Mouse (Mus musculus): ENCODE results near the gene Trem1. TPM values are rescaled to one million over a fixed set of nuclear protein-coding genes. Genes with fewer than 3 reads are reported as not detected.

The Trem1 gene
- polyA plus RNA-seq, 1 experiment from 2014 or later = 0.23 TPM

- H3K4me3 ChIP-seq (ENCODE audit: low read depth, low read length) = no peak within 1 kb of the TSS
- H3K36me3 ChIP-seq (ENCODE audit: control insufficient read depth, insufficient read depth, low read length) = no peaks in the 10 kb centered on the region
- no peak within 1 kb of the TSS for H3K27ac ChIP-seq (ENCODE audit: low read depth)
- H3K4me2 ChIP-seq (ENCODE audit: low read length) = no peak within 1 kb of the TSS
- WGBS = 89% methylated on average over 3 of the region's 3 CpGs
- ATAC-seq (replicated peaks; ENCODE audit: low FRiP score, low TSS enrichment, low read depth) (no peak), DNase-seq (ENCODE audit: low spot score) (no peak)
- peaks cover 10% of the 10 kb centered on the region for H3K4me1 ChIP-seq (replicated peaks; ENCODE audit: control insufficient read depth, insufficient read depth, low read length)
- H3K27me3 ChIP-seq (replicated peaks; ENCODE audit: control insufficient read depth, insufficient read depth, low read length) = no peaks in the 10 kb centered on the region
- 0 out of 2 replicates have a peak, but pooled peaks cover 6% of the 10 kb centered on the region for H3K9me3 ChIP-seq (ENCODE audit: control insufficient read depth, low read length)
- H3K9ac ChIP-seq (ENCODE audit: low read length) = no peak within 1 kb of the TSS
Observed at GRCm38 (mm10) chr17:48263741-48264362, 31.3 kb downstream of the Trem1 start, which contains the start of gene Treml4. Gene Treml4 (plus strand): TSS chr17:48264295.

GRCm38 (mm10) chr17:48264662-48265061, 32.1 kb downstream of the Trem1 start:
- ATAC-seq (replicated peaks; ENCODE audit: low FRiP score, low TSS enrichment, low read depth) = no peak
- Histone ChIP-seq H3K9me3 (ENCODE audit: control insufficient read depth, low read length) (no peaks in the 10 kb centered on the region), H3K4me3 (ENCODE audit: low read depth, low read length) (no peak overlapping the region), H3K9ac (ENCODE audit: low read length) (no peak overlapping the region), H3K27ac (ENCODE audit: low read depth) (no peak overlapping the region), H3K4me2 (ENCODE audit: low read length) (no peak overlapping the region), H3K4me1 (replicated peaks; ENCODE audit: control insufficient read depth, insufficient read depth, low read length) (peaks cover 10% of the 10 kb centered on the region), H3K27me3 (replicated peaks; ENCODE audit: control insufficient read depth, insufficient read depth, low read length) (no peaks in the 10 kb centered on the region), H3K36me3 (ENCODE audit: control insufficient read depth, insufficient read depth, low read length) (no peaks in the 10 kb centered on the region)
- no peak for DNase-seq (ENCODE audit: low spot score)
- WGBS = 93% methylated on average over 7 of the region's 7 CpGs

GRCm38 (mm10) chr17:48266138-48266537, 33.6 kb downstream of the Trem1 start:
- Histone ChIP-seq H3K4me3 (ENCODE audit: low read depth, low read length) (no peak overlapping the region), H3K36me3 (ENCODE audit: control insufficient read depth, insufficient read depth, low read length) (no peaks in the 10 kb centered on the region), H3K9me3 (ENCODE audit: control insufficient read depth, low read length) (no peaks in the 10 kb centered on the region), H3K4me1 (replicated peaks; ENCODE audit: control insufficient read depth, insufficient read depth, low read length) (peaks cover 10% of the 10 kb centered on the region), H3K27me3 (replicated peaks; ENCODE audit: control insufficient read depth, insufficient read depth, low read length) (no peaks in the 10 kb centered on the region), H3K4me2 (ENCODE audit: low read length) (0 out of 2 replicates have a peak overlapping the region, but pooled peaks have one; percentile 27), H3K27ac (ENCODE audit: low read depth) (peak overlapping the region; percentile 79), H3K9ac (ENCODE audit: low read length) (no peak overlapping the region)
- ATAC-seq (replicated peaks; ENCODE audit: low FRiP score, low TSS enrichment, low read depth) (no peak), DNase-seq (ENCODE audit: low spot score) (no peak)
- 5% methylated on average over 2 of the region's 2 CpGs for WGBS

GRCm38 (mm10) chr17:48266610-48267304, 34.2 kb downstream of the Trem1 start:
- DNase-seq (ENCODE audit: low spot score) = no peak
- peak; percentile 55; the same call in 1 of the 2 replicates for ATAC-seq (replicated peaks; ENCODE audit: low FRiP score, low TSS enrichment, low read depth)
- WGBS = 6% methylated on average over 2 of the region's 2 CpGs

GRCm38 (mm10) chr17:48267591-48267990, 35.0 kb downstream of the Trem1 start:
- WGBS = 65% methylated on average over 1 of the region's 1 CpGs

More at GRCm38 (mm10) chr17:48266610-48267304, 34.2 kb downstream of the Trem1 start:
- no peak overlapping the region for H3K9ac ChIP-seq (ENCODE audit: low read length)
- peaks cover 10% of the 10 kb centered on the region for H3K4me1 ChIP-seq (replicated peaks; ENCODE audit: control insufficient read depth, insufficient read depth, low read length)
- no peak overlapping the region for H3K4me3 ChIP-seq (ENCODE audit: low read depth, low read length)
- H3K27ac ChIP-seq (ENCODE audit: low read depth) = peak overlapping the region; percentile 79
- H3K27me3 ChIP-seq (replicated peaks; ENCODE audit: control insufficient read depth, insufficient read depth, low read length) = no peaks in the 10 kb centered on the region
- H3K36me3 ChIP-seq (ENCODE audit: control insufficient read depth, insufficient read depth, low read length) = no peaks in the 10 kb centered on the region
- H3K4me2 ChIP-seq (ENCODE audit: low read length) = 0 out of 2 replicates have a peak overlapping the region, but pooled peaks have one; percentile 27
- H3K9me3 ChIP-seq (ENCODE audit: control insufficient read depth, low read length) = no peaks in the 10 kb centered on the region

GRCm38 (mm10) chr17:48268276-48268675, 35.7 kb downstream of the Trem1 start:
- no peak overlapping the region for H3K4me3 ChIP-seq (ENCODE audit: low read depth, low read length)
- H3K27me3 ChIP-seq (replicated peaks; ENCODE audit: control insufficient read depth, insufficient read depth, low read length) = no peaks in the 10 kb centered on the region
- ATAC-seq (replicated peaks; ENCODE audit: low FRiP score, low TSS enrichment, low read depth) = no peak
- no peak for DNase-seq (ENCODE audit: low spot score)
- H3K27ac ChIP-seq (ENCODE audit: low read depth) = no peak overlapping the region
- H3K36me3 ChIP-seq (ENCODE audit: control insufficient read depth, insufficient read depth, low read length) = no peaks in the 10 kb centered on the region
- peaks cover 10% of the 10 kb centered on the region for H3K4me1 ChIP-seq (replicated peaks; ENCODE audit: control insufficient read depth, insufficient read depth, low read length)
- no peaks in the 10 kb centered on the region for H3K9me3 ChIP-seq (ENCODE audit: control insufficient read depth, low read length)
- H3K4me2 ChIP-seq (ENCODE audit: low read length) = no peak overlapping the region
- H3K9ac ChIP-seq (ENCODE audit: low read length) = no peak overlapping the region

More at GRCm38 (mm10) chr17:48267591-48267990, 35.0 kb downstream of the Trem1 start:
- ATAC-seq (replicated peaks; ENCODE audit: low FRiP score, low TSS enrichment, low read depth) (no peak), DNase-seq (ENCODE audit: low spot score) (no peak)
- no peaks in the 10 kb centered on the region for H3K36me3 ChIP-seq (ENCODE audit: control insufficient read depth, insufficient read depth, low read length)
- no peak overlapping the region for H3K4me2 ChIP-seq (ENCODE audit: low read length)
- no peaks in the 10 kb centered on the region for H3K9me3 ChIP-seq (ENCODE audit: control insufficient read depth, low read length)
- no peak overlapping the region for H3K27ac ChIP-seq (ENCODE audit: low read depth)
- no peak overlapping the region for H3K9ac ChIP-seq (ENCODE audit: low read length)
- no peaks in the 10 kb centered on the region for H3K27me3 ChIP-seq (replicated peaks; ENCODE audit: control insufficient read depth, insufficient read depth, low read length)
- H3K4me1 ChIP-seq (replicated peaks; ENCODE audit: control insufficient read depth, insufficient read depth, low read length) = peaks cover 10% of the 10 kb centered on the region
- no peak overlapping the region for H3K4me3 ChIP-seq (ENCODE audit: low read depth, low read length)

GRCm38 (mm10) chr17:48269833-48270232, 37.3 kb downstream of the Trem1 start:
- ATAC-seq (replicated peaks; ENCODE audit: low FRiP score, low TSS enrichment, low read depth) (no peak), DNase-seq (ENCODE audit: low spot score) (no peak)
- H3K9me3 ChIP-seq (ENCODE audit: control insufficient read depth, low read length) = no peaks in the 10 kb centered on the region
- H3K27me3 ChIP-seq (replicated peaks; ENCODE audit: control insufficient read depth, insufficient read depth, low read length) = no peaks in the 10 kb centered on the region
- no peaks in the 10 kb centered on the region for H3K36me3 ChIP-seq (ENCODE audit: control insufficient read depth, insufficient read depth, low read length)
- peaks cover 10% of the 10 kb centered on the region for H3K4me1 ChIP-seq (replicated peaks; ENCODE audit: control insufficient read depth, insufficient read depth, low read length)
- no peak overlapping the region for H3K4me2 ChIP-seq (ENCODE audit: low read length)
- H3K27ac ChIP-seq (ENCODE audit: low read depth) = no peak overlapping the region
- H3K4me3 ChIP-seq (ENCODE audit: low read depth, low read length) = no peak overlapping the region
- no peak overlapping the region for H3K9ac ChIP-seq (ENCODE audit: low read length)
- WGBS = 84% methylated on average over 4 of the region's 4 CpGs

GRCm38 (mm10) chr17:48272158-48272557, 39.6 kb downstream of the Trem1 start:
- no peak; the same call in 1 of the 2 replicates for ATAC-seq (replicated peaks; ENCODE audit: low FRiP score, low TSS enrichment, low read depth)
- DNase-seq (ENCODE audit: low spot score) = no peak
- Histone ChIP-seq H3K4me1 (replicated peaks; ENCODE audit: control insufficient read depth, insufficient read depth, low read length) (no peaks in the 10 kb centered on the region), H3K4me3 (ENCODE audit: low read depth, low read length) (no peak overlapping the region), H3K27ac (ENCODE audit: low read depth) (no peak overlapping the region), H3K27me3 (replicated peaks; ENCODE audit: control insufficient read depth, insufficient read depth, low read length) (no peaks in the 10 kb centered on the region), H3K36me3 (ENCODE audit: control insufficient read depth, insufficient read depth, low read length) (no peaks in the 10 kb centered on the region), H3K9ac (ENCODE audit: low read length) (no peak overlapping the region), H3K9me3 (ENCODE audit: control insufficient read depth, low read length) (no peaks in the 10 kb centered on the region), H3K4me2 (ENCODE audit: low read length) (no peak overlapping the region)
- 58% methylated on average over 5 of the region's 5 CpGs for WGBS

Measured in intestine, embryonic 14.5 days (tissue).